In genomic region chr19:45223413-45224285, GRCm38 (mm10) we compare ENCODE assay signal across 11 mouse cellular contexts. TPM values are rescaled to one million over a fixed set of nuclear protein-coding genes. Genes with fewer than 3 reads are reported as not detected.
DNase-seq lines count a peak whose midpoint lies in the region; ATAC-seq lines count a peak whose summit lies in the region.
"Had no signal": no experiment of that assay in that cellular context is flagged by ENCODE, and none has a peak within 500 bp of the region (broad histone marks: within the 10 kb centered on the region; RNA-seq: fewer than 3 reads in every experiment).

No protein-coding gene starts in this region.

- H3K27me3 ChIP-seq in embryonic facial prominence, embryonic 12.5 days: peaks cover 85% of the 10 kb centered on the region
- H3K27me3 ChIP-seq in intestine, embryonic 16.5 days (replicated peaks; ENCODE audit: control insufficient read depth, insufficient read depth, low read length): peaks cover 71% of the 10 kb centered on the region

- H3K27ac ChIP-seq in embryonic facial prominence, embryonic 12.5 days: no peak overlapping the region
- no peak overlapping the region for H3K27ac ChIP-seq in intestine, embryonic 16.5 days (ENCODE audit: low read length)

- H3K36me3 ChIP-seq in embryonic facial prominence, embryonic 12.5 days: no peaks in the 10 kb centered on the region
- no peaks in the 10 kb centered on the region for H3K36me3 ChIP-seq in intestine, embryonic 16.5 days (ENCODE audit: control insufficient read depth, insufficient read depth, low read length)

- H3K9me3 ChIP-seq in embryonic facial prominence, embryonic 12.5 days: no peaks in the 10 kb centered on the region
- H3K9me3 ChIP-seq in intestine, embryonic 16.5 days (ENCODE audit: control insufficient read depth, low read length): no peaks in the 10 kb centered on the region

- 2% methylated on average over 49 of the region's 49 CpGs for WGBS in embryonic facial prominence, embryonic 12.5 days
- 2% methylated on average over 49 of the region's 49 CpGs for WGBS in intestine, embryonic 16.5 days

- H3K4me3 ChIP-seq in embryonic facial prominence, embryonic 12.5 days: 0 out of 2 replicates have a peak overlapping the region, but pooled peaks have one; percentile 3
- peak overlapping the region; percentile 13; the same call in 1 of the 2 replicates for H3K4me3 ChIP-seq in intestine, embryonic 16.5 days (ENCODE audit: low read length)

- DNase-seq in heart, adult 18-20 months: peak; percentile 9 to 38
- DNase-seq in heart, adult 9 months (ENCODE audit: low spot score in 2 of 2): no peak
- DNase-seq in B cell, adult 2 months: peak; percentile 21
- no peak for DNase-seq in ovary, postnatal 10 days (ENCODE audit: low spot score)
- no peak for DNase-seq in left cerebral cortex, postnatal 25 days (ENCODE audit: low spot score in 2 of 2)
- DNase-seq in cerebellum, adult 9-10 months: no peak
- DNase-seq: gastrocnemius, postnatal 10 days had no signal

- H3K4me1 ChIP-seq in embryonic facial prominence, embryonic 12.5 days: no peaks in the 10 kb centered on the region
- H3K4me1 ChIP-seq in intestine, embryonic 16.5 days (ENCODE audit: control insufficient read depth, insufficient read depth, low read length): peaks cover 11% of the 10 kb centered on the region

- H3K4me2 ChIP-seq in embryonic facial prominence, embryonic 12.5 days (replicated peaks): no peak overlapping the region
- H3K4me2 ChIP-seq in intestine, embryonic 16.5 days (ENCODE audit: low read depth, low read length): no peak overlapping the region

- intact Hi-C loops in left cerebral cortex, postnatal 25 days (cut with DNase I): loop anchor here (2.0 kb wide), 1 partner anchor 77 kb away; no protein-coding TSS in a partner anchor

- no peak for ATAC-seq in embryonic facial prominence, embryonic 12.5 days (ENCODE audit: insufficient number of reproducible peaks, insufficient read depth, low FRiP score, low TSS enrichment)
- ATAC-seq in intestine, embryonic 16.5 days: no peak

- no peak overlapping the region for H3K9ac ChIP-seq in embryonic facial prominence, embryonic 12.5 days
- no peak overlapping the region for H3K9ac ChIP-seq in intestine, embryonic 16.5 days (ENCODE audit: low read depth, low read length)

RNA-seq across cellular contexts. Expression of gene Lbx1, which starts 12.0 kb away (rescaled TPM):
- under 1 TPM in 1 of 2 experiments, not detected in 1; 0.18 TPM for total RNA-seq in heart, adult 18-20 months (2021)
- polyA plus RNA-seq in embryonic facial prominence, embryonic 12.5 days (2016; fragmentation: Nextera tagmentation; extraction: Ambion mirVana): 0.64 and 1.2 TPM in 2 replicates
- not detected in 2 replicates for polyA plus RNA-seq in intestine, embryonic 16.5 days (2015; fragmentation: Nextera tagmentation; extraction: Ambion mirVana)
- total RNA-seq in left cerebral cortex, postnatal 25 days (2021): not detected
- polyA plus RNA-seq: lung, embryonic 16.5 days; small intestine, adult 2 months had no signal

Comparison
In these comparisons a context has a peak if more than half of its experiments do, and no peak if none do; other contexts are left out.
1. DNase-seq: peak in heart, adult 18-20 months (2 of 2) and B cell, adult 2 months (2 of 2); none in heart, adult 9 months (0 of 2), ovary, postnatal 10 days (single experiment), left cerebral cortex, postnatal 25 days (0 of 2) and cerebellum, adult 9-10 months (single experiment).